Mouse (Mus musculus) lung, adult 2 months (tissue): Measurements from ENCODE around the gene Mylip.

Experiments
- CTCF ChIP-seq: fragments of 200-500 bp; IDR thresholded peaks from 2 replicates; pipeline ENCODE4 v1.5.1; 2011; ENCODE audit warnings: mild to moderate bottlenecking, low read length, control low read depth; ENCODE audit not compliant: insufficient read depth
- POLR2A ChIP-seq: fragments of 200-500 bp; IDR thresholded peaks from 2 replicates; pipeline ENCODE4 v1.6.1; 2011; ENCODE audit warnings: low read depth, mild to moderate bottlenecking, control low read depth, low read length, borderline replicate concordance; ENCODE audit errors: extremely low read depth

DNA sequence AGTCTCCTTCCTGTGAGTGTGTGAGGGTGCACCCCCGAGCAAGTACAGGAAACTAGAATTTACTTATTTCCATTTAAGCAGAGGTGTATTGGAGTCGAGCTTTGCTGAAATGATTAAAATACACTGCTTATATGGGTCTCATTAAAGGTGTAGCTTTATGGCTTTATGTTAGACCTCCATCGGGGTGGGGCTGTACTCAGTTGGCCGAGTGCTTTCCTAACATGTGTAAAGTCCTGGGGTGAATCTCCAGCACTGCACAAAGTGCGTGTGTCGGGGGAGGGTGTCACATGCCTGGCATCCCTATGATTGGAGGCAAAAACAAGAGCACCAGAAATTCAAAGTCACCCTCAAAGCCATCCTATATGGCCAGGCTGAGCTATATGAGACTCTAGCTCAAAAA, 49.3 kb downstream of the Mylip start:
- no peak for TF ChIP-seq CTCF
- TF ChIP-seq POLR2A: no peak
